Mouse (Mus musculus) large intestine, adult 2 months (tissue): ENCODE data around the gene Fgd2. TPM values are rescaled to one million over a fixed set of nuclear protein-coding genes. Genes with fewer than 3 reads are reported as not detected.

Experiments used
- DNase-seq: peaks from one replicate; pipeline ENCODE4 v3.0.0-alpha.2; 2012; ENCODE audit warnings: low read depth, low spot score
- WGBS: fragments of 180-500 bp; shearing (Covaris S2); methylation state at CpG from one replicate; pipeline ENCODE4 v1.1.7; 2018; 5-methylcytosine and 5-hydroxymethylcytosine counted together
- polyA plus RNA-seq: library from polyadenylated mRNA; depleted of rRNA; stranded (reverse); fragments of >200 nt; gene quantifications from 2 replicates; pipeline ENCODE4 v1.2.3, GENCODE M21; 2012

Fgd2 gene
- polyA plus RNA-seq, 1 experiment, result 16.6 TPM

- 34% methylated on average over 9 of the region's 9 CpGs for WGBS
- no peak for DNase-seq
Measured at GRCm38 (mm10) chr17:29356882-29357281, 3.8 kb upstream of the Fgd2 start.

- WGBS, result 72% methylated on average over 3 of the region's 3 CpGs
- no peak for DNase-seq
Measured at GRCm38 (mm10) chr17:29358928-29359327, 1.8 kb upstream of the Fgd2 start.

- DNase-seq, result no peak
- WGBS, result 58% methylated on average over 8 of the region's 8 CpGs
Measured at GRCm38 (mm10) chr17:29361982-29362691, 1.4 kb downstream of the Fgd2 start.

- 68% methylated on average over 8 of the region's 8 CpGs for WGBS
- no peak for DNase-seq
Measured at GRCm38 (mm10) chr17:29363109-29363508, 2.4 kb downstream of the Fgd2 start.

- WGBS, result 68% methylated on average over 13 of the region's 13 CpGs
- no peak for DNase-seq
Measured at GRCm38 (mm10) chr17:29365105-29365621, 4.4 kb downstream of the Fgd2 start.

- 23% methylated on average over 7 of the region's 7 CpGs for WGBS
- no peak for DNase-seq
Measured at GRCm38 (mm10) chr17:29368726-29369125, 8.0 kb downstream of the Fgd2 start.

GRCm38 (mm10) chr17:29370984-29371723 is 10.4 kb downstream of the Fgd2 start:
- peak; percentile 80 for DNase-seq
- 10% methylated on average over 5 of the region's 5 CpGs for WGBS

- DNase-seq, result no peak
- 66% methylated on average over 10 of the region's 10 CpGs for WGBS
Measured at GRCm38 (mm10) chr17:29375871-29376270, 15.2 kb downstream of the Fgd2 start.

GRCm38 (mm10) chr17:29378056-29378455 is 17.3 kb downstream of the Fgd2 start:
- no peak for DNase-seq
- 56% methylated on average over 8 of the region's 8 CpGs for WGBS

GRCm38 (mm10) chr17:29380241-29380640 is 19.5 kb downstream of the Fgd2 start:
- DNase-seq, result no peak
- 77% methylated on average over 4 of the region's 4 CpGs for WGBS

GRCm38 (mm10) chr17:29381472-29381871 is 20.8 kb downstream of the Fgd2 start:
- DNase-seq, result no peak
- WGBS, result 9% methylated on average over 7 of the region's 7 CpGs

- DNase-seq, result no peak
- WGBS, result 67% methylated on average over 11 of the region's 11 CpGs
Measured at GRCm38 (mm10) chr17:29382417-29382816, 21.7 kb downstream of the Fgd2 start.

GRCm38 (mm10) chr17:29383923-29384322 is 23.2 kb downstream of the Fgd2 start:
- no peak for DNase-seq
- 86% methylated on average over 9 of the region's 9 CpGs for WGBS

- DNase-seq, result no peak
- 30% methylated on average over 5 of the region's 5 CpGs for WGBS
Measured at GRCm38 (mm10) chr17:29384850-29385438, 24.2 kb downstream of the Fgd2 start.

- 80% methylated on average over 6 of the region's 6 CpGs for whole genome bisulfite sequencing
Measured at GRCm38 (mm10) chr17:29385746-29386145, 25.0 kb downstream of the Fgd2 start.

GRCm38 (mm10) chr17:29388978-29389377 is 28.3 kb downstream of the Fgd2 start:
- DNase-seq, result no peak
- 69% methylated on average over 11 of the region's 11 CpGs for WGBS

More at GRCm38 (mm10) chr17:29385746-29386145, 25.0 kb downstream of the Fgd2 start:
- no peak for DNase-seq

- no peak for DNase-seq
- 76% methylated on average over 8 of the region's 8 CpGs for WGBS
Measured at GRCm38 (mm10) chr17:29391280-29391679, 30.6 kb downstream of the Fgd2 start.

- DNase-seq, result no peak
- 67% methylated on average over 14 of the region's 14 CpGs for WGBS
Measured at GRCm38 (mm10) chr17:29393335-29394089, 32.8 kb downstream of the Fgd2 start.

GRCm38 (mm10) chr17:29394106-29394760 is 33.5 kb downstream of the Fgd2 start:
- WGBS, result 53% methylated on average over 9 of the region's 9 CpGs
- no peak for DNase-seq
